ENCODE assay signal across 15 mouse cellular contexts in the genomic region with DNA sequence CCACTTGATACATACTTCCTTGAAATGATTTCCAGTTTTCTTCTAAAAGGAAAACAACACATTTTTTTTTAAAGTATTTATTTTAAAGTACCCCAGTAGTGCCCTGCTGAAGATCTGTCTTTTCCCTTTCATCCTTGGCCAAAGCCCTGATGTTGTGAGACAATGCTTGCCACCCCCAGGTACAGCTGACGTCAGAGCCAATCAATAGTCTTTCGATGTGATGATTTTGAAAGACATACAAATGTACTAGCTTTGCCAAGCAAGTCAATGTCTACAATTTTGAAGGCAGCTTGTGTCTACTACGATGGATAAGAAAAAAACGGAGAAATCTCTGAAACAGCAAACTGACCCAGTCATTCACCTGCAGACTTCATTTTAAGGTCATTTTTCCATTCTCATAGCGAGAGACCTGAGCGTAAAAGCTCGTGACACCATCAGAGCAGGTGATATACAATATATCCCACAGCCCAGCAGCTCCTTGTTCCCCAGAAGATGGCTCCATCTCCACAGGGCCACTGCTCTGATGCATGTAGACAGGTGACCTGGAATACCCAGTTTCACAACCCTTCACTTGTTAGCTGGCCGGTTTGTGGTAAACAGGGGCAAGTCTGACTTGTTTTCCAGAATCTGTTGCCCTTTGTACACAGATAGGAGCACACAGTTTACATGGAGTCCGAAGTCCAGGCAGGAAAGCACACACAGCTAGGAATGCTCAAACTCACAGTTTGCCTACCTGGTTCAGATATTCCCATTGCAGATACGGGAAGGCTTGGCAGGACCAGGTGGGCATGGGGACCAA.
DNase-seq lines count a peak whose midpoint lies in the region; ATAC-seq and TF ChIP-seq lines count a peak whose summit lies in the region.
"Had no signal": no experiment of that assay in that cellular context is flagged by ENCODE, and none has a peak within 500 bp of the region (broad histone marks: within the 10 kb centered on the region; RNA-seq: fewer than 3 reads in every experiment).

No protein-coding gene starts in this region.

- H3K27ac ChIP-seq in kidney, embryonic 16.5 days (ENCODE audit: low read length) = no peak overlapping the region
- H3K27ac ChIP-seq in small intestine, adult 2 months (ENCODE audit: insufficient read depth, low read depth, low read length) = peak overlapping the region; percentile 88
- H3K27ac ChIP-seq in forebrain, embryonic 14.5 days (ENCODE audit: low read depth, low read length) = no peak overlapping the region
- H3K27ac ChIP-seq in forebrain, embryonic 12.5 days = no peak overlapping the region
- H3K27ac ChIP-seq: embryonic facial prominence, embryonic 10.5 days; heart, embryonic 15.5 days; hindbrain, embryonic 13.5 days had no signal

- H3K36me3 ChIP-seq in kidney, embryonic 16.5 days (ENCODE audit: insufficient read depth, low read length) = no peaks in the 10 kb centered on the region
- H3K36me3 ChIP-seq in small intestine, adult 2 months (ENCODE audit: control insufficient read depth, insufficient read depth, low read length) = no peaks in the 10 kb centered on the region
- H3K36me3 ChIP-seq in forebrain, embryonic 14.5 days (ENCODE audit: control insufficient read depth, insufficient read depth, low read length) = no peaks in the 10 kb centered on the region
- H3K36me3 ChIP-seq in forebrain, embryonic 12.5 days (replicated peaks) = no peaks in the 10 kb centered on the region
- H3K36me3 ChIP-seq: embryonic facial prominence, embryonic 10.5 days; G1E; heart, embryonic 15.5 days; hindbrain, embryonic 13.5 days had no signal

- H3K4me1 ChIP-seq in kidney, embryonic 16.5 days (ENCODE audit: insufficient read depth, low read length) = no peaks in the 10 kb centered on the region
- H3K4me1 ChIP-seq in small intestine, adult 2 months (ENCODE audit: control insufficient read depth, insufficient read depth, insufficient read length, low read length) = peaks cover 35% of the 10 kb centered on the region
- 0 out of 2 replicates have a peak, but pooled peaks cover 2% of the 10 kb centered on the region for H3K4me1 ChIP-seq in forebrain, embryonic 14.5 days (ENCODE audit: control insufficient read depth, insufficient read depth, low read length)
- peaks cover 9% of the 10 kb centered on the region; the same call in 1 of the 2 replicates for H3K4me1 ChIP-seq in forebrain, embryonic 12.5 days
- H3K4me1 ChIP-seq: embryonic facial prominence, embryonic 10.5 days had no signal

- peak; percentile 34; the same call in 1 of the 2 replicates for TF ChIP-seq CTCF in small intestine, adult 2 months (IDR thresholded peaks at IDR 0.05; ENCODE audit: extremely low read depth, insufficient read length, insufficient replicate concordance, low read depth, low read length)

- H3K9me3 ChIP-seq in kidney, embryonic 16.5 days (ENCODE audit: low read length) = no peaks in the 10 kb centered on the region
- no peaks in the 10 kb centered on the region for H3K9me3 ChIP-seq in forebrain, embryonic 14.5 days (replicated peaks; ENCODE audit: control insufficient read depth, low read length)
- H3K9me3 ChIP-seq in forebrain, embryonic 12.5 days = no peaks in the 10 kb centered on the region
- H3K9me3 ChIP-seq: embryonic facial prominence, embryonic 10.5 days; G1E; heart, embryonic 15.5 days; hindbrain, embryonic 13.5 days had no signal

- no peak overlapping the region for H3K9ac ChIP-seq in kidney, embryonic 16.5 days (replicated peaks; ENCODE audit: low read length)
- no peak overlapping the region for H3K9ac ChIP-seq in forebrain, embryonic 14.5 days (ENCODE audit: low read length)
- no peak overlapping the region for H3K9ac ChIP-seq in forebrain, embryonic 12.5 days
- H3K9ac ChIP-seq: heart, embryonic 15.5 days; hindbrain, embryonic 13.5 days; lung, embryonic 14.5 days had no signal

- 83% methylated on average over 10 of the region's 10 CpGs for WGBS in kidney, embryonic 16.5 days
- 33% methylated on average over 10 of the region's 10 CpGs for WGBS in small intestine, adult 2 months
- WGBS in forebrain, embryonic 14.5 days = 91% methylated on average over 10 of the region's 10 CpGs
- 88% methylated on average over 10 of the region's 10 CpGs for WGBS in forebrain, embryonic 12.5 days

- no peak for TF ChIP-seq POLR2A in small intestine, adult 2 months (IDR thresholded peaks at IDR 0.05; ENCODE audit: low read depth, low read length)

- H3K27me3 ChIP-seq in kidney, embryonic 16.5 days (ENCODE audit: insufficient read depth, low read length) = peaks cover 4% of the 10 kb centered on the region; the same call in 1 of the 2 replicates
- no peaks in the 10 kb centered on the region for H3K27me3 ChIP-seq in small intestine, adult 2 months (ENCODE audit: control insufficient read depth, insufficient read depth, low read length)
- H3K27me3 ChIP-seq in forebrain, embryonic 14.5 days (replicated peaks; ENCODE audit: control insufficient read depth, insufficient read depth, low read length) = no peaks in the 10 kb centered on the region
- H3K27me3 ChIP-seq in forebrain, embryonic 12.5 days = peaks cover 18% of the 10 kb centered on the region; the same call in 1 of the 2 replicates

- H3K4me2 ChIP-seq in kidney, embryonic 16.5 days (replicated peaks; ENCODE audit: low read depth, low read length) = no peak overlapping the region
- H3K4me2 ChIP-seq in forebrain, embryonic 14.5 days (ENCODE audit: low read length) = no peak overlapping the region
- H3K4me2 ChIP-seq in forebrain, embryonic 12.5 days = no peak overlapping the region
- H3K4me2 ChIP-seq: heart, embryonic 15.5 days; hindbrain, embryonic 13.5 days; lung, embryonic 14.5 days had no signal

- peak; percentile 62 for DNase-seq in kidney, adult 18-20 months
- DNase-seq in gonadal fat pad, adult 2 months (ENCODE audit: low read depth) = peak; percentile 66
- peak; percentile 32 to 65 for DNase-seq in kidney, postnatal 25 days
- no peak for DNase-seq in forebrain, embryonic 14.5 days (ENCODE audit: low spot score)
- DNase-seq: cerebellum, adult 9-10 months; gastrocnemius, postnatal 10 days; lung, embryonic 14.5 days had no signal

- ATAC-seq in kidney, embryonic 16.5 days (ENCODE audit: low FRiP score, low TSS enrichment) = no peak
- no peak for ATAC-seq in forebrain, embryonic 14.5 days
- ATAC-seq in forebrain, embryonic 12.5 days (ENCODE audit: low FRiP score) = no peak
- ATAC-seq: activated CD4-positive, CD25-positive, alpha-beta regulatory T cell, adult 4 months had no signal

- no peak overlapping the region for H3K4me3 ChIP-seq in kidney, embryonic 16.5 days (ENCODE audit: low read length)
- H3K4me3 ChIP-seq in small intestine, adult 2 months (ENCODE audit: low read depth, low read length) = no peak overlapping the region
- no peak overlapping the region for H3K4me3 ChIP-seq in forebrain, embryonic 14.5 days (ENCODE audit: low read depth, low read length)
- no peak overlapping the region for H3K4me3 ChIP-seq in forebrain, embryonic 12.5 days (replicated peaks)
- H3K4me3 ChIP-seq: embryonic facial prominence, embryonic 10.5 days; heart, embryonic 15.5 days; hindbrain, embryonic 13.5 days had no signal
